Mouse (Mus musculus) spleen, adult 2 months (tissue): Measurements from ENCODE around the gene Mapre3. TPM values are rescaled to one million over a fixed set of nuclear protein-coding genes. Genes with fewer than 3 reads are reported as not detected.
A peak's percentile ranks its signal among the peaks of the same experiment; 100 is the strongest.

Experiments used
- DNase-seq, 2 experiments: peaks; one replicate each; pipeline versions ENCODE4 v3.0.0 to v3.0.0-alpha.2; 2012 to 2021; ENCODE audit warnings: low spot score in 2 of 2, low read depth in 1 of 2
- H3K27ac ChIP-seq: fragments of 200-500 bp; 2 replicates; pipeline ENCODE4 v1.5.1; 2012; ENCODE audit warnings: low read length, inconsistent platforms; ENCODE audit not compliant: insufficient read depth
- H3K27me3 ChIP-seq: fragments of 200-500 bp; 2 replicates; pipeline ENCODE4 v1.6.1; 2012; ENCODE audit warnings: mild to moderate bottlenecking, moderate library complexity, low read length, inconsistent platforms; ENCODE audit not compliant: control insufficient read depth, insufficient read depth
- H3K36me3 ChIP-seq: fragments of 200-500 bp; 2 replicates; pipeline ENCODE4 v1.6.1; 2012; ENCODE audit warnings: mild to moderate bottlenecking, low read length, inconsistent platforms; ENCODE audit not compliant: control insufficient read depth, insufficient read depth
- H3K4me1 ChIP-seq: fragments of 200-500 bp; 2 replicates; pipeline ENCODE4 v1.6.1; 2011; ENCODE audit warnings: inconsistent platforms; ENCODE audit not compliant: control insufficient read depth, insufficient read depth, insufficient read length
- H3K4me3 ChIP-seq: fragments of 200-500 bp; 2 replicates; pipeline ENCODE4 v1.5.1; 2011; ENCODE audit warnings: mild to moderate bottlenecking, inconsistent platforms; ENCODE audit not compliant: insufficient read depth, insufficient read length; ENCODE audit errors: extremely low read depth
- CTCF ChIP-seq: fragments of 200-500 bp; IDR thresholded peaks from 2 replicates; pipeline ENCODE4 v1.5.1; 2011; ENCODE audit warnings: mild to moderate bottlenecking, inconsistent platforms; ENCODE audit not compliant: insufficient read depth, insufficient read length, insufficient replicate concordance; ENCODE audit errors: extremely low read depth
- POLR2A ChIP-seq: fragments of 200-500 bp; IDR thresholded peaks from 2 replicates; pipeline ENCODE4 v1.6.1; 2011; ENCODE audit warnings: low read depth, low read length, inconsistent platforms
- WGBS: fragments of 180-500 bp; shearing (Covaris S2); methylation state at CpG from one replicate; pipeline ENCODE4 v1.1.7; 2018; 5-methylcytosine and 5-hydroxymethylcytosine counted together
- polyA plus RNA-seq: library from polyadenylated mRNA; depleted of rRNA; stranded (reverse); fragments of >200 nt; gene quantifications from 2 replicates; pipeline ENCODE4 v1.2.3, GENCODE M21; 2012

The Mapre3 gene
- polyA plus RNA-seq, 1 experiment, result 12.2 TPM

- Histone ChIP-seq H3K27me3 (no peaks in the 10 kb centered on the region), H3K36me3 (peaks cover 4% of the 10 kb centered on the region), H3K27ac (peak within 1 kb of the TSS; percentile 89), H3K4me1 (no peaks in the 10 kb centered on the region; the same call in 1 of the 2 replicates), H3K4me3 (peak within 1 kb of the TSS; percentile 81)
- peak; percentile 82 to 90 for DNase-seq
- WGBS, result under 1% methylated on average over 42 of the region's 42 CpGs
- TF ChIP-seq CTCF, result no peak
- no peak for TF ChIP-seq POLR2A
Observed at GRCm38 (mm10) chr5:30888337-30889087, 74.1 kb downstream of the Mapre3 start, which contains the start of gene Agbl5. Gene Agbl5 (plus strand): TSS chr5:30888694.

GRCm38 (mm10) chr5:30889088-30889754 is 74.8 kb downstream of the Mapre3 start:
- H3K27me3 ChIP-seq, result no peaks in the 10 kb centered on the region
- no peak for DNase-seq
- peak overlapping the region; percentile 89 for H3K27ac ChIP-seq
- no peaks in the 10 kb centered on the region; the same call in 1 of the 2 replicates for H3K4me1 ChIP-seq
- TF ChIP-seq CTCF (no peak), POLR2A (no peak)
- WGBS, result 2% methylated on average over 42 of the region's 42 CpGs
- H3K4me3 ChIP-seq, result peak overlapping the region; percentile 81
- H3K36me3 ChIP-seq, result peaks cover 4% of the 10 kb centered on the region

GRCm38 (mm10) chr5:30890375-30890774 is 75.9 kb downstream of the Mapre3 start:
- TF ChIP-seq CTCF, result no peak
- TF ChIP-seq POLR2A, result no peak
- Histone ChIP-seq H3K4me1 (no peaks in the 10 kb centered on the region; the same call in 1 of the 2 replicates), H3K4me3 (no peak overlapping the region), H3K36me3 (peaks cover 6% of the 10 kb centered on the region), H3K27me3 (no peaks in the 10 kb centered on the region), H3K27ac (no peak overlapping the region)
- 91% methylated on average over 7 of the region's 7 CpGs for WGBS
- no peak for DNase-seq

GRCm38 (mm10) chr5:30901860-30902259 is 87.4 kb downstream of the Mapre3 start:
- Histone ChIP-seq H3K27ac (no peak overlapping the region), H3K27me3 (no peaks in the 10 kb centered on the region), H3K4me3 (no peak overlapping the region), H3K4me1 (no peaks in the 10 kb centered on the region), H3K36me3 (peaks cover 20% of the 10 kb centered on the region)
- TF ChIP-seq CTCF (no peak), POLR2A (no peak)
- 94% methylated on average over 5 of the region's 5 CpGs for WGBS
- no peak for DNase-seq

- peak within 1 kb of the TSS; percentile 82 for H3K27ac ChIP-seq
- H3K27me3 ChIP-seq, result no peaks in the 10 kb centered on the region
- under 1% methylated on average over 58 of the region's 58 CpGs for WGBS
- TF ChIP-seq CTCF (no peak), POLR2A (peak; percentile 72)
- H3K4me3 ChIP-seq, result peak within 1 kb of the TSS; percentile 85
- no peaks in the 10 kb centered on the region; the same call in 1 of the 2 replicates for H3K4me1 ChIP-seq
- DNase-seq, result peak; percentile 91 to 97
- H3K36me3 ChIP-seq, result peaks cover 15% of the 10 kb centered on the region
Observed at GRCm38 (mm10) chr5:30907413-30908059, 93.1 kb downstream of the Mapre3 start, which contains the start of gene Ost4. Gene Ost4 (minus strand): TSS chr5:30907788.

- no peak for DNase-seq
- Histone ChIP-seq H3K36me3 (peaks cover 12% of the 10 kb centered on the region), H3K4me3 (no peak overlapping the region), H3K4me1 (no peaks in the 10 kb centered on the region; the same call in 1 of the 2 replicates), H3K27ac (peak overlapping the region; percentile 8; the same call in 1 of the 2 replicates), H3K27me3 (no peaks in the 10 kb centered on the region)
- no peak for TF ChIP-seq POLR2A
- TF ChIP-seq CTCF, result no peak
- 61% methylated on average over 13 of the region's 13 CpGs for WGBS
Observed at GRCm38 (mm10) chr5:30908426-30909299, 94.2 kb downstream of the Mapre3 start.
